Mouse (Mus musculus) intestine, embryonic 14.5 days (tissue): ENCODE measurements around the gene Camta1. TPM values are rescaled to one million over a fixed set of nuclear protein-coding genes. Genes with fewer than 3 reads are reported as not detected.

Source experiments
- ATAC-seq: fragments of 200-750 bp; cut with Nextera tagmentation; replicated peaks from 2 replicates; pipeline ENCODE4 v1.8.0; 2017; ENCODE audit warnings: low read depth, moderate number of reproducible peaks, moderate TSS enrichment, moderate library complexity; ENCODE audit not compliant: low FRiP score, low TSS enrichment
- DNase-seq: peaks from one replicate; pipeline ENCODE4 v3.0.0-alpha.2; 2018; ENCODE audit warnings: low spot score
- H3K27ac ChIP-seq: fragments of 300-500 bp; sonication (generic); 2 replicates; pipeline ENCODE4 v1.5.1; 2014; ENCODE audit warnings: low read depth, mild to moderate bottlenecking, control low read depth
- H3K27me3 ChIP-seq: fragments of 300-500 bp; sonication (generic); replicated peaks from 2 replicates; pipeline ENCODE4 v1.6.1; 2014; ENCODE audit warnings: low read length, control low read depth; ENCODE audit not compliant: control insufficient read depth, insufficient read depth
- H3K36me3 ChIP-seq: fragments of 300-500 bp; sonication (generic); 2 replicates; pipeline ENCODE4 v1.6.1; 2014; ENCODE audit warnings: low read length, control low read depth; ENCODE audit not compliant: control insufficient read depth, insufficient read depth
- H3K4me1 ChIP-seq: fragments of 300-500 bp; sonication (generic); replicated peaks from 2 replicates; pipeline ENCODE4 v1.6.1; 2014; ENCODE audit warnings: low read length, control low read depth, mixed read lengths; ENCODE audit not compliant: control insufficient read depth, insufficient read depth
- H3K4me2 ChIP-seq: fragments of 300-500 bp; sonication (generic); 2 replicates; pipeline ENCODE4 v1.6.1; 2014; ENCODE audit warnings: low read length
- H3K4me3 ChIP-seq: fragments of 300-500 bp; sonication (generic); 2 replicates; pipeline ENCODE4 v1.5.1; 2014; ENCODE audit warnings: low read depth, low read length, control low read depth, mixed read lengths
- H3K9ac ChIP-seq: fragments of 300-500 bp; sonication (generic); 2 replicates; pipeline ENCODE4 v1.6.1; 2014; ENCODE audit warnings: mild to moderate bottlenecking, low read length
- H3K9me3 ChIP-seq: fragments of 300-500 bp; sonication (generic); 2 replicates; pipeline ENCODE4 v1.6.1; 2016; ENCODE audit warnings: low read length, control low read depth; ENCODE audit not compliant: control insufficient read depth
- WGBS: fragments of 180-500 bp; shearing (Covaris S2); extraction: QIAGEN DNeasy Blood & Tissue Kit; methylation state at CpG from one replicate; pipeline ENCODE4 v1.1.7; 2014; 5-methylcytosine and 5-hydroxymethylcytosine counted together
- polyA plus RNA-seq: library from polyadenylated mRNA; unstranded; fragments of >200 nt; fragmentation: Nextera tagmentation; extraction: Ambion mirVana; gene quantifications from 2 replicates; pipeline ENCODE4 v1.2.1, GENCODE M21; 2014

Gene Camta1
- polyA plus RNA-seq, 1 experiment from 2014 or later: 88.1 TPM

- no peaks in the 10 kb centered on the region for H3K9me3 ChIP-seq
- H3K4me2 ChIP-seq: no peak overlapping the region
- peaks cover 6% of the 10 kb centered on the region; the same call in 1 of the 2 replicates for H3K4me1 ChIP-seq
- no peaks in the 10 kb centered on the region for H3K27me3 ChIP-seq
- H3K9ac ChIP-seq: no peak overlapping the region
- no peaks in the 10 kb centered on the region for H3K36me3 ChIP-seq
- ATAC-seq (no peak), DNase-seq (no peak)
- WGBS: 37% methylated on average over 16 of the region's 16 CpGs
- no peak overlapping the region for H3K4me3 ChIP-seq
- no peak overlapping the region for H3K27ac ChIP-seq
Observed at GRCm38 (mm10) chr4:151655637-151656385, 205.9 kb downstream of the Camta1 start.

- no peaks in the 10 kb centered on the region for H3K27me3 ChIP-seq
- no peak for ATAC-seq
- 75% methylated on average over 4 of the region's 4 CpGs for WGBS
- H3K36me3 ChIP-seq: no peaks in the 10 kb centered on the region
- H3K27ac ChIP-seq: no peak overlapping the region
- no peak overlapping the region for H3K4me3 ChIP-seq
- no peak overlapping the region for H3K4me2 ChIP-seq
- no peak overlapping the region for H3K9ac ChIP-seq
- no peaks in the 10 kb centered on the region for H3K9me3 ChIP-seq
- no peak for DNase-seq
- H3K4me1 ChIP-seq: peaks cover 6% of the 10 kb centered on the region; the same call in 1 of the 2 replicates
Observed at GRCm38 (mm10) chr4:151655227-151655626, 206.4 kb downstream of the Camta1 start.

GRCm38 (mm10) chr4:151642418-151642817 lies 219.3 kb downstream of the Camta1 start:
- H3K9ac ChIP-seq: no peak overlapping the region
- WGBS: 88% methylated on average over 2 of the region's 2 CpGs
- no peaks in the 10 kb centered on the region for H3K36me3 ChIP-seq
- no peak overlapping the region for H3K4me2 ChIP-seq
- no peak overlapping the region for H3K4me3 ChIP-seq
- H3K9me3 ChIP-seq: no peaks in the 10 kb centered on the region
- H3K4me1 ChIP-seq: no peaks in the 10 kb centered on the region
- no peak overlapping the region for H3K27ac ChIP-seq
- DNase-seq (no peak), ATAC-seq (no peak)
- 0 out of 2 replicates have a peak, but pooled peaks cover 3% of the 10 kb centered on the region for H3K27me3 ChIP-seq

GRCm38 (mm10) chr4:151640971-151641370 lies 220.7 kb downstream of the Camta1 start:
- Histone ChIP-seq H3K27ac (no peak overlapping the region), H3K27me3 (0 out of 2 replicates have a peak, but pooled peaks cover 3% of the 10 kb centered on the region), H3K4me1 (no peaks in the 10 kb centered on the region), H3K4me3 (no peak overlapping the region), H3K4me2 (no peak overlapping the region), H3K9ac (no peak overlapping the region), H3K9me3 (no peaks in the 10 kb centered on the region), H3K36me3 (no peaks in the 10 kb centered on the region)
- ATAC-seq (no peak), DNase-seq (no peak)
- 82% methylated on average over 8 of the region's 8 CpGs for WGBS

- DNase-seq (no peak), ATAC-seq (no peak)
- Histone ChIP-seq H3K27ac (no peak overlapping the region), H3K9ac (no peak overlapping the region), H3K4me1 (no peaks in the 10 kb centered on the region), H3K27me3 (0 out of 2 replicates have a peak, but pooled peaks cover 3% of the 10 kb centered on the region), H3K36me3 (no peaks in the 10 kb centered on the region), H3K4me2 (no peak overlapping the region), H3K9me3 (no peaks in the 10 kb centered on the region), H3K4me3 (no peak overlapping the region)
- 19% methylated on average over 9 of the region's 9 CpGs for WGBS
Observed at GRCm38 (mm10) chr4:151638941-151639340, 222.7 kb downstream of the Camta1 start.

- H3K9me3 ChIP-seq: no peaks in the 10 kb centered on the region
- H3K4me3 ChIP-seq: no peak overlapping the region
- no peaks in the 10 kb centered on the region for H3K36me3 ChIP-seq
- H3K9ac ChIP-seq: no peak overlapping the region
- H3K4me2 ChIP-seq: no peak overlapping the region
- no peak for ATAC-seq
- no peak overlapping the region for H3K27ac ChIP-seq
- H3K27me3 ChIP-seq: no peaks in the 10 kb centered on the region
- DNase-seq: no peak
- WGBS: 57% methylated on average over 9 of the region's 9 CpGs
- no peaks in the 10 kb centered on the region for H3K4me1 ChIP-seq
Observed at GRCm38 (mm10) chr4:151637348-151637747, 224.3 kb downstream of the Camta1 start.

- H3K4me2 ChIP-seq: no peak overlapping the region
- H3K27ac ChIP-seq: no peak overlapping the region
- H3K9me3 ChIP-seq: no peaks in the 10 kb centered on the region
- no peak overlapping the region for H3K9ac ChIP-seq
- H3K4me1 ChIP-seq: no peaks in the 10 kb centered on the region
- 35% methylated on average over 6 of the region's 6 CpGs for WGBS
- DNase-seq: no peak
- no peaks in the 10 kb centered on the region for H3K36me3 ChIP-seq
- ATAC-seq: no peak
- H3K4me3 ChIP-seq: no peak overlapping the region
- H3K27me3 ChIP-seq: no peaks in the 10 kb centered on the region
Observed at GRCm38 (mm10) chr4:151634771-151635170, 226.9 kb downstream of the Camta1 start.

- Histone ChIP-seq H3K4me2 (no peak overlapping the region), H3K36me3 (no peaks in the 10 kb centered on the region), H3K4me1 (no peaks in the 10 kb centered on the region), H3K9me3 (no peaks in the 10 kb centered on the region), H3K27me3 (no peaks in the 10 kb centered on the region), H3K4me3 (no peak overlapping the region), H3K9ac (no peak overlapping the region), H3K27ac (no peak overlapping the region)
- DNase-seq (no peak), ATAC-seq (no peak)
- 75% methylated on average over 8 of the region's 8 CpGs for WGBS
Observed at GRCm38 (mm10) chr4:151633795-151634194, 227.9 kb downstream of the Camta1 start.

GRCm38 (mm10) chr4:151632321-151632720 lies 229.4 kb downstream of the Camta1 start:
- no peaks in the 10 kb centered on the region for H3K36me3 ChIP-seq
- no peak for DNase-seq
- H3K4me1 ChIP-seq: no peaks in the 10 kb centered on the region
- no peak overlapping the region for H3K4me2 ChIP-seq
- H3K27me3 ChIP-seq: no peaks in the 10 kb centered on the region
- no peaks in the 10 kb centered on the region for H3K9me3 ChIP-seq
- no peak overlapping the region for H3K27ac ChIP-seq
- 84% methylated on average over 6 of the region's 6 CpGs for WGBS
- H3K9ac ChIP-seq: no peak overlapping the region
- no peak overlapping the region for H3K4me3 ChIP-seq
- ATAC-seq: no peak
